Mouse (Mus musculus) 3134 (cell line): ENCODE data around the gene Mterf1a.
A peak's percentile ranks its signal among the peaks of the same experiment; 100 is the strongest.
"Not testable (repeated sequence)": the region's sequence is repeated elsewhere in the genome, so short reads cannot be mapped to it uniquely, and the experiment has no call there.

ENCODE experiments used
- DNase-seq: peaks from one replicate; pipeline ENCODE4 v3.0.0-alpha.2; 2011; ENCODE audit warnings: low spot score; ENCODE audit not compliant: insufficient read length; ENCODE audit errors: extremely low read depth

Mterf1a gene

GRCm38 (mm10) chr5:3893459-3894293 lies at the start of gene Mterf1a:
Gene Mterf1a (minus strand): TSS chr5:3893933.
- DNase-seq, result peak; percentile 64

GRCm38 (mm10) chr5:3943169-3943568 lies 49.4 kb upstream of the Mterf1a start:
- not testable (repeated sequence) for DNase-seq

GRCm38 (mm10) chr5:3941240-3941639 lies 47.5 kb upstream of the Mterf1a start:
- no peak for DNase-seq

- no peak for DNase-seq
These were observed 45.6 kb upstream of the Mterf1a start for GRCm38 (mm10) chr5:3939335-3939734.

- DNase-seq, result no peak
These were observed 45.2 kb upstream of the Mterf1a start for GRCm38 (mm10) chr5:3938905-3939304.

GRCm38 (mm10) chr5:3935778-3936554 lies 42.2 kb upstream of the Mterf1a start:
- DNase-seq, result no peak

- no peak for DNase-seq
These were observed 41.5 kb upstream of the Mterf1a start for GRCm38 (mm10) chr5:3935266-3935665.

- DNase-seq, result no peak
These were observed 39.8 kb upstream of the Mterf1a start for GRCm38 (mm10) chr5:3933551-3933950.

GRCm38 (mm10) chr5:3931636-3932035 lies 37.9 kb upstream of the Mterf1a start:
- no peak for DNase-seq

GRCm38 (mm10) chr5:3930760-3931159 lies 37.0 kb upstream of the Mterf1a start:
- no peak for DNase-seq

GRCm38 (mm10) chr5:3928690-3929046 lies 34.9 kb upstream of the Mterf1a start:
- DNase-seq, result peak; percentile 50

GRCm38 (mm10) chr5:3927801-3928689 lies 34.3 kb upstream of the Mterf1a start, which contains the start of gene Akap9:
Gene Akap9 (plus strand): TSS chr5:3928054.
- peak; percentile 73 for DNase-seq

- no peak for DNase-seq
These were observed 32.9 kb upstream of the Mterf1a start for GRCm38 (mm10) chr5:3926666-3927065.

GRCm38 (mm10) chr5:3922350-3922749 lies 28.6 kb upstream of the Mterf1a start:
- no peak for DNase-seq

- DNase-seq, result no peak
These were observed 11.7 kb upstream of the Mterf1a start for GRCm38 (mm10) chr5:3905471-3905870.

GRCm38 (mm10) chr5:3894294-3894619 lies 524 bp upstream of the Mterf1a start:
- not testable (repeated sequence) for DNase-seq

- DNase-seq, result no peak
These were observed 4.5 kb downstream of the Mterf1a start for GRCm38 (mm10) chr5:3889201-3889600.

GRCm38 (mm10) chr5:3886862-3887261 lies 6.9 kb downstream of the Mterf1a start:
- DNase-seq, result not testable (repeated sequence)

- peak; percentile 28 for DNase-seq
These were observed 20.2 kb downstream of the Mterf1a start for GRCm38 (mm10) chr5:3873485-3873884.

GRCm38 (mm10) chr5:3872348-3872747 lies 21.4 kb downstream of the Mterf1a start:
- DNase-seq, result no peak

GRCm38 (mm10) chr5:3870161-3870560 lies 23.6 kb downstream of the Mterf1a start:
- peak; percentile 40 for DNase-seq
